Mouse (Mus musculus): Measurements from ENCODE around the gene Hadh. TPM values are rescaled to one million over a fixed set of nuclear protein-coding genes. Genes with fewer than 3 reads are reported as not detected.

Gene Hadh
- polyA plus RNA-seq, 1 experiment from 2014 or later, result 86.0 TPM

GRCm38 (mm10) chr3:131199590-131200288 lies 72.2 kb downstream of the Hadh start:
- Histone ChIP-seq H3K36me3 (peaks cover 23% of the 10 kb centered on the region), H3K27ac (no peak overlapping the region), H3K4me1 (peaks cover 60% of the 10 kb centered on the region), H3K27me3 (ENCODE audit: low read depth, poor library complexity, severe bottlenecking) (no peaks in the 10 kb centered on the region), H3K4me3 (no peak overlapping the region), H3K9me3 (replicated peaks) (no peaks in the 10 kb centered on the region)
- WGBS, result 83% methylated on average over 20 of the region's 20 CpGs
- no peak for DNase-seq (ENCODE audit: low spot score)

- DNase-seq (ENCODE audit: low spot score), result no peak
- Histone ChIP-seq H3K4me1 (peaks cover 65% of the 10 kb centered on the region), H3K27ac (no peak overlapping the region), H3K9me3 (replicated peaks) (no peaks in the 10 kb centered on the region), H3K36me3 (peaks cover 23% of the 10 kb centered on the region), H3K27me3 (ENCODE audit: low read depth, poor library complexity, severe bottlenecking) (no peaks in the 10 kb centered on the region), H3K4me3 (no peak overlapping the region)
- WGBS, result 77% methylated on average over 3 of the region's 3 CpGs
These were observed 72.9 kb downstream of the Hadh start for GRCm38 (mm10) chr3:131198991-131199390.

- peaks cover 36% of the 10 kb centered on the region for H3K36me3 ChIP-seq
- H3K4me1 ChIP-seq, result peaks cover 41% of the 10 kb centered on the region
- H3K9me3 ChIP-seq (replicated peaks), result no peaks in the 10 kb centered on the region
- DNase-seq (ENCODE audit: low spot score), result no peak
- no peaks in the 10 kb centered on the region for H3K27me3 ChIP-seq (ENCODE audit: low read depth, poor library complexity, severe bottlenecking)
- H3K27ac ChIP-seq, result no peak overlapping the region; the same call in 1 of the 2 replicates
- H3K4me3 ChIP-seq, result no peak overlapping the region
- 40% methylated on average over 8 of the region's 8 CpGs for WGBS
These were observed 75.3 kb downstream of the Hadh start for GRCm38 (mm10) chr3:131196507-131197019.

- Histone ChIP-seq H3K4me3 (no peak overlapping the region), H3K36me3 (peaks cover 41% of the 10 kb centered on the region), H3K9me3 (replicated peaks) (no peaks in the 10 kb centered on the region), H3K27ac (peak overlapping the region; percentile 68), H3K27me3 (ENCODE audit: low read depth, poor library complexity, severe bottlenecking) (no peaks in the 10 kb centered on the region), H3K4me1 (peaks cover 42% of the 10 kb centered on the region)
- WGBS, result 64% methylated on average over 10 of the region's 10 CpGs
- no peak for DNase-seq (ENCODE audit: low spot score)
These were observed 75.9 kb downstream of the Hadh start for GRCm38 (mm10) chr3:131196050-131196449.

- 89% methylated on average over 7 of the region's 7 CpGs for WGBS
- no peaks in the 10 kb centered on the region for H3K27me3 ChIP-seq (ENCODE audit: low read depth, poor library complexity, severe bottlenecking)
- H3K4me1 ChIP-seq, result peaks cover 38% of the 10 kb centered on the region
- DNase-seq (ENCODE audit: low spot score), result no peak
- H3K27ac ChIP-seq, result no peak overlapping the region
- H3K36me3 ChIP-seq, result peaks cover 56% of the 10 kb centered on the region
- H3K9me3 ChIP-seq (replicated peaks), result no peaks in the 10 kb centered on the region
- no peak overlapping the region for H3K4me3 ChIP-seq
These were observed 80.4 kb downstream of the Hadh start for GRCm38 (mm10) chr3:131191454-131191853.

- Histone ChIP-seq H3K36me3 (peaks cover 62% of the 10 kb centered on the region), H3K9me3 (replicated peaks) (no peaks in the 10 kb centered on the region), H3K4me3 (no peak overlapping the region), H3K27ac (no peak overlapping the region; the same call in 1 of the 2 replicates), H3K4me1 (peaks cover 32% of the 10 kb centered on the region), H3K27me3 (ENCODE audit: low read depth, poor library complexity, severe bottlenecking) (no peaks in the 10 kb centered on the region)
- WGBS, result 83% methylated on average over 19 of the region's 19 CpGs
- DNase-seq (ENCODE audit: low spot score), result no peak
These were observed 81.1 kb downstream of the Hadh start for GRCm38 (mm10) chr3:131190671-131191367.

GRCm38 (mm10) chr3:131190239-131190638 lies 81.7 kb downstream of the Hadh start:
- WGBS, result 68% methylated on average over 11 of the region's 11 CpGs
- no peak for DNase-seq (ENCODE audit: low spot score)
- Histone ChIP-seq H3K36me3 (peaks cover 68% of the 10 kb centered on the region), H3K27ac (no peak overlapping the region), H3K4me1 (peaks cover 26% of the 10 kb centered on the region), H3K9me3 (replicated peaks) (no peaks in the 10 kb centered on the region), H3K27me3 (ENCODE audit: low read depth, poor library complexity, severe bottlenecking) (no peaks in the 10 kb centered on the region), H3K4me3 (no peak overlapping the region)

GRCm38 (mm10) chr3:131186193-131186592 lies 85.7 kb downstream of the Hadh start:
- Histone ChIP-seq H3K36me3 (peaks cover 50% of the 10 kb centered on the region), H3K27ac (no peak overlapping the region), H3K9me3 (replicated peaks) (no peaks in the 10 kb centered on the region), H3K4me3 (no peak overlapping the region), H3K4me1 (peaks cover 32% of the 10 kb centered on the region), H3K27me3 (ENCODE audit: low read depth, poor library complexity, severe bottlenecking) (no peaks in the 10 kb centered on the region)
- no peak for DNase-seq (ENCODE audit: low spot score)
- WGBS, result 84% methylated on average over 5 of the region's 5 CpGs

Other genes with a start within 250 kb of the Hadh start
- 60.1 and 76.1 TPM in 2 replicates for gene Lef1, start 161.6 kb downstream of the Hadh start, polyA plus RNA-seq (2016; fragmentation: Nextera tagmentation; extraction: Ambion mirVana)
- 0.72 and 1.1 TPM in 2 replicates for gene Cyp2u1, start 31.1 kb upstream of the Hadh start, polyA plus RNA-seq (2016; fragmentation: Nextera tagmentation; extraction: Ambion mirVana)
- gene Sgms2, start 219.3 kb upstream of the Hadh start, polyA plus RNA-seq (2016; fragmentation: Nextera tagmentation; extraction: Ambion mirVana), result 1.2 and 1.3 TPM in 2 replicates

All from limb, embryonic 10.5 days (tissue).